Mouse (Mus musculus) heart, embryonic 13.5 days (tissue): Measurements from ENCODE around the gene Rxfp4. TPM values are rescaled to one million over a fixed set of nuclear protein-coding genes. Genes with fewer than 3 reads are reported as not detected.

ENCODE experiments used
- ATAC-seq: fragments of 200-750 bp; cut with Nextera tagmentation; 2 replicates; pipeline ENCODE4 v1.8.0; 2017; ENCODE audit warnings: moderate TSS enrichment; ENCODE audit not compliant: insufficient number of reproducible peaks, low FRiP score, low TSS enrichment; ENCODE audit errors: extremely low read depth
- H3K27ac ChIP-seq: fragments of 300-500 bp; sonication (generic); replicated peaks from 2 replicates; pipeline ENCODE4 v1.5.1; 2015; ENCODE audit warnings: moderate library complexity, mild to moderate bottlenecking, inconsistent platforms
- H3K27me3 ChIP-seq: fragments of 300-500 bp; sonication (generic); replicated peaks from 2 replicates; pipeline ENCODE4 v1.6.1; 2015; ENCODE audit warnings: mild to moderate bottlenecking, inconsistent platforms
- H3K36me3 ChIP-seq: fragments of 300-500 bp; sonication (generic); 2 replicates; pipeline ENCODE4 v1.6.1; 2015; ENCODE audit warnings: mild to moderate bottlenecking, inconsistent platforms
- H3K4me1 ChIP-seq: fragments of 300-500 bp; sonication (generic); 2 replicates; pipeline ENCODE4 v1.6.1; 2015; ENCODE audit warnings: inconsistent platforms
- H3K4me2 ChIP-seq: fragments of 300-500 bp; sonication (generic); 2 replicates; pipeline ENCODE4 v1.6.1; 2015; ENCODE audit warnings: inconsistent platforms, mild to moderate bottlenecking, moderate library complexity
- H3K4me3 ChIP-seq: fragments of 300-500 bp; sonication (generic); 2 replicates; pipeline ENCODE4 v1.5.1; 2015; ENCODE audit warnings: moderate library complexity, mild to moderate bottlenecking, inconsistent platforms
- H3K9ac ChIP-seq: fragments of 300-500 bp; sonication (generic); 2 replicates; pipeline ENCODE4 v1.6.1; 2015; ENCODE audit warnings: inconsistent platforms, mild to moderate bottlenecking, moderate library complexity
- H3K9me3 ChIP-seq: fragments of 300-500 bp; sonication (generic); 2 replicates; pipeline ENCODE4 v1.6.1; 2016; ENCODE audit warnings: inconsistent platforms
- WGBS: fragments of 180-500 bp; shearing (Covaris S2); methylation state at CpG from one replicate; pipeline ENCODE4 v1.1.7; 2015; ENCODE audit warnings: mixed read lengths; 5-methylcytosine and 5-hydroxymethylcytosine counted together
- polyA plus RNA-seq: library from polyadenylated mRNA; unstranded; fragments of >200 nt; fragmentation: Nextera tagmentation; extraction: Ambion mirVana; gene quantifications from 2 replicates; pipeline ENCODE4 v1.2.1, GENCODE M21; 2015

Gene Rxfp4
- not detected in 2 replicates for polyA plus RNA-seq

GRCm38 (mm10) chr3:88652846-88653515 is at the start of gene Rxfp4:
Gene Rxfp4 (minus strand): TSS chr3:88653142.
- ATAC-seq: no peak
- no peak within 1 kb of the TSS; the same call in 1 of the 2 replicates for H3K27ac ChIP-seq
- H3K27me3 ChIP-seq: no peaks in the 10 kb centered on the region
- no peak within 1 kb of the TSS for H3K4me3 ChIP-seq
- no peaks in the 10 kb centered on the region for H3K9me3 ChIP-seq
- H3K4me1 ChIP-seq: peaks cover 28% of the 10 kb centered on the region
- 84% methylated on average over 17 of the region's 17 CpGs for WGBS
- H3K9ac ChIP-seq: no peak within 1 kb of the TSS
- no peak within 1 kb of the TSS for H3K4me2 ChIP-seq
- peaks cover 9% of the 10 kb centered on the region for H3K36me3 ChIP-seq

- Histone ChIP-seq H3K4me3 (no peak overlapping the region), H3K9me3 (no peaks in the 10 kb centered on the region), H3K27me3 (no peaks in the 10 kb centered on the region), H3K36me3 (peaks cover 96% of the 10 kb centered on the region), H3K4me2 (no peak overlapping the region), H3K9ac (no peak overlapping the region), H3K4me1 (peaks cover 23% of the 10 kb centered on the region), H3K27ac (peak overlapping the region; percentile 59)
- no peak; the same call in 1 of the 2 replicates for ATAC-seq
- 43% methylated on average over 3 of the region's 3 CpGs for WGBS
Observed at GRCm38 (mm10) chr3:88701222-88701621, 48.3 kb upstream of the Rxfp4 start.

- H3K4me1 ChIP-seq: peaks cover 23% of the 10 kb centered on the region
- WGBS: 85% methylated on average over 3 of the region's 3 CpGs
- H3K4me3 ChIP-seq: no peak overlapping the region
- peak overlapping the region; percentile 13; the same call in 1 of the 2 replicates for H3K27ac ChIP-seq
- no peak overlapping the region for H3K9ac ChIP-seq
- peaks cover 96% of the 10 kb centered on the region for H3K36me3 ChIP-seq
- H3K27me3 ChIP-seq: no peaks in the 10 kb centered on the region
- H3K9me3 ChIP-seq: no peaks in the 10 kb centered on the region
- no peak for ATAC-seq
- H3K4me2 ChIP-seq: no peak overlapping the region
Observed at GRCm38 (mm10) chr3:88700247-88700646, 47.3 kb upstream of the Rxfp4 start.

- no peak overlapping the region for H3K4me3 ChIP-seq
- H3K36me3 ChIP-seq: peaks cover 96% of the 10 kb centered on the region
- H3K27ac ChIP-seq: no peak overlapping the region
- H3K4me1 ChIP-seq: peaks cover 23% of the 10 kb centered on the region
- H3K9ac ChIP-seq: no peak overlapping the region
- H3K27me3 ChIP-seq: no peaks in the 10 kb centered on the region
- H3K9me3 ChIP-seq: no peaks in the 10 kb centered on the region
- H3K4me2 ChIP-seq: no peak overlapping the region
- no peak for ATAC-seq
- 93% methylated on average over 6 of the region's 6 CpGs for WGBS
Observed at GRCm38 (mm10) chr3:88698834-88699233, 45.9 kb upstream of the Rxfp4 start.

- peaks cover 95% of the 10 kb centered on the region for H3K36me3 ChIP-seq
- H3K4me3 ChIP-seq: no peak overlapping the region
- no peak overlapping the region for H3K27ac ChIP-seq
- H3K9me3 ChIP-seq: no peaks in the 10 kb centered on the region
- 95% methylated on average over 1 of the region's 1 CpGs for WGBS
- H3K4me1 ChIP-seq: peaks cover 23% of the 10 kb centered on the region
- ATAC-seq: no peak
- H3K27me3 ChIP-seq: no peaks in the 10 kb centered on the region
- no peak overlapping the region for H3K4me2 ChIP-seq
- H3K9ac ChIP-seq: no peak overlapping the region
Observed at GRCm38 (mm10) chr3:88698051-88698450, 45.1 kb upstream of the Rxfp4 start.

- Histone ChIP-seq H3K4me1 (peaks cover 6% of the 10 kb centered on the region), H3K27me3 (no peaks in the 10 kb centered on the region), H3K9me3 (no peaks in the 10 kb centered on the region), H3K4me2 (no peak overlapping the region), H3K9ac (no peak overlapping the region), H3K27ac (no peak overlapping the region), H3K4me3 (no peak overlapping the region), H3K36me3 (peaks cover 98% of the 10 kb centered on the region)
- ATAC-seq: no peak
Observed at GRCm38 (mm10) chr3:88695545-88695944, 42.6 kb upstream of the Rxfp4 start.

GRCm38 (mm10) chr3:88689079-88689478 is 36.1 kb upstream of the Rxfp4 start:
- Histone ChIP-seq H3K36me3 (peaks cover 68% of the 10 kb centered on the region), H3K27ac (no peak overlapping the region), H3K9me3 (no peaks in the 10 kb centered on the region), H3K4me2 (no peak overlapping the region), H3K4me1 (peaks cover 26% of the 10 kb centered on the region), H3K27me3 (no peaks in the 10 kb centered on the region), H3K9ac (no peak overlapping the region), H3K4me3 (no peak overlapping the region)
- no peak for ATAC-seq
- 80% methylated on average over 5 of the region's 5 CpGs for WGBS

GRCm38 (mm10) chr3:88686734-88687611 is 34.0 kb upstream of the Rxfp4 start:
- ATAC-seq: no peak
- Histone ChIP-seq H3K27me3 (no peaks in the 10 kb centered on the region), H3K27ac (peak overlapping the region; percentile 97), H3K4me2 (peak overlapping the region; percentile 94), H3K4me1 (peaks cover 26% of the 10 kb centered on the region), H3K36me3 (peaks cover 48% of the 10 kb centered on the region), H3K4me3 (peak overlapping the region; percentile 89), H3K9ac (peak overlapping the region; percentile 93), H3K9me3 (no peaks in the 10 kb centered on the region)
- 24% methylated on average over 13 of the region's 13 CpGs for WGBS

- Histone ChIP-seq H3K36me3 (peaks cover 39% of the 10 kb centered on the region), H3K9ac (peak overlapping the region; percentile 93), H3K4me2 (peak overlapping the region; percentile 94), H3K27me3 (no peaks in the 10 kb centered on the region), H3K4me3 (peak overlapping the region; percentile 89), H3K27ac (peak overlapping the region; percentile 97), H3K4me1 (peaks cover 26% of the 10 kb centered on the region), H3K9me3 (no peaks in the 10 kb centered on the region)
- ATAC-seq: peak; percentile 55
- WGBS: under 1% methylated on average over 45 of the region's 45 CpGs
Observed at GRCm38 (mm10) chr3:88685958-88686451, 33.1 kb upstream of the Rxfp4 start.

- H3K4me1 ChIP-seq: peaks cover 26% of the 10 kb centered on the region
- H3K4me3 ChIP-seq: peak within 1 kb of the TSS; percentile 89
- peak within 1 kb of the TSS; percentile 94 for H3K4me2 ChIP-seq
- peak within 1 kb of the TSS; percentile 93 for H3K9ac ChIP-seq
- H3K9me3 ChIP-seq: no peaks in the 10 kb centered on the region
- peaks cover 31% of the 10 kb centered on the region for H3K36me3 ChIP-seq
- WGBS: under 1% methylated on average over 47 of the region's 47 CpGs
- peak within 1 kb of the TSS; percentile 97 for H3K27ac ChIP-seq
- H3K27me3 ChIP-seq: no peaks in the 10 kb centered on the region
- peak; percentile 98 for ATAC-seq
Observed at GRCm38 (mm10) chr3:88684980-88685941, 32.3 kb upstream of the Rxfp4 start, which contains the start of gene Khdc4. Gene Khdc4 (plus strand): TSS chr3:88685803.
